Mouse (Mus musculus) midbrain, postnatal 0 days (tissue): ENCODE data around the gene Vmn1r201. TPM values are rescaled to one million over a fixed set of nuclear protein-coding genes. Genes with fewer than 3 reads are reported as not detected.

Experiments used
- ATAC-seq: fragments of 200-750 bp; cut with Nextera tagmentation; 2 replicates; pipeline ENCODE4 v1.8.0; 2017; ENCODE audit warnings: moderate number of reproducible peaks, mild to moderate bottlenecking, moderate TSS enrichment, moderate library complexity; ENCODE audit not compliant: low FRiP score
- DNase-seq: peaks from one replicate; pipeline ENCODE4 v3.0.0-alpha.2; 2015; ENCODE audit warnings: low spot score
- H3K27ac ChIP-seq: fragments of 300-500 bp; sonication (generic); 2 replicates; pipeline ENCODE4 v1.5.1; 2014; ENCODE audit warnings: low read depth, mild to moderate bottlenecking, low read length, mixed read lengths
- H3K27me3 ChIP-seq: fragments of 300-500 bp; sonication (generic); 2 replicates; pipeline ENCODE4 v1.6.1; 2014; ENCODE audit warnings: low read length, control low read depth, mixed read lengths; ENCODE audit not compliant: insufficient read depth
- H3K36me3 ChIP-seq: fragments of 300-500 bp; sonication (generic); 2 replicates; pipeline ENCODE4 v1.6.1; 2014; ENCODE audit warnings: low read length, control low read depth, mixed read lengths; ENCODE audit not compliant: insufficient read depth
- H3K4me1 ChIP-seq: fragments of 300-500 bp; sonication (generic); 2 replicates; pipeline ENCODE4 v1.6.1; 2014; ENCODE audit warnings: mild to moderate bottlenecking, control low read depth, antibody characterized with exemption, low read length, mixed read lengths; ENCODE audit not compliant: insufficient read depth
- H3K4me2 ChIP-seq: fragments of 300-500 bp; sonication (generic); 2 replicates; pipeline ENCODE4 v1.6.1; 2014; ENCODE audit warnings: low read depth, mild to moderate bottlenecking, low read length, mixed read lengths; ENCODE audit not compliant: poor library complexity, severe bottlenecking
- H3K4me3 ChIP-seq: fragments of 300-500 bp; sonication (generic); 2 replicates; pipeline ENCODE4 v1.5.1; 2014; ENCODE audit warnings: low read depth, mild to moderate bottlenecking, low read length, moderate library complexity
- H3K9ac ChIP-seq: fragments of 300-500 bp; sonication (generic); replicated peaks from 2 replicates; pipeline ENCODE4 v1.6.1; 2014; ENCODE audit warnings: mild to moderate bottlenecking, low read length, moderate library complexity, mixed read lengths; ENCODE audit not compliant: poor library complexity, severe bottlenecking
- H3K9me3 ChIP-seq: fragments of 300-500 bp; sonication (generic); 2 replicates; pipeline ENCODE4 v1.6.1; 2016; ENCODE audit warnings: low read length, control low read depth
- CTCF ChIP-seq: IDR thresholded peaks from 2 replicates; pipeline ENCODE4 v1.5.1; 2016; ENCODE audit warnings: antibody characterized with exemption, mild to moderate bottlenecking
- WGBS: fragments of 180-500 bp; shearing (Covaris S2); extraction: QIAGEN DNeasy Blood & Tissue Kit; methylation state at CpG from one replicate; pipeline ENCODE4 v1.1.7; 2014; 5-methylcytosine and 5-hydroxymethylcytosine counted together
- polyA plus RNA-seq: library from polyadenylated mRNA; unstranded; fragments of >200 nt; fragmentation: Nextera tagmentation; extraction: Ambion mirVana; gene quantifications from 2 replicates; pipeline ENCODE4 v1.2.1, GENCODE M21; 2015
- total RNA-seq: library from RNA; depleted of rRNA; stranded (reverse); fragments of >200 nt; gene quantifications from 2 replicates; pipeline ENCODE4 v1.2.3, GENCODE M21; 2014; rRNA removed

Vmn1r201 gene
- not detected in 2 replicates for total RNA-seq
- not detected in 2 replicates for polyA plus RNA-seq

- no peaks in the 10 kb centered on the region for H3K27me3 ChIP-seq
- no peak for DNase-seq
- H3K4me2 ChIP-seq, result no peak within 1 kb of the TSS
- H3K9ac ChIP-seq, result no peak within 1 kb of the TSS
- TF ChIP-seq CTCF, result no peak
- no peak within 1 kb of the TSS for H3K4me3 ChIP-seq
- no peak within 1 kb of the TSS for H3K27ac ChIP-seq
- H3K36me3 ChIP-seq, result no peaks in the 10 kb centered on the region
- no peaks in the 10 kb centered on the region for H3K9me3 ChIP-seq
- ATAC-seq, result no peak
- WGBS, result 72% methylated on average over 1 of the region's 1 CpGs
- no peaks in the 10 kb centered on the region for H3K4me1 ChIP-seq
Observed at GRCm38 (mm10) chr13:22471623-22472022, at the start of gene Vmn1r201. Gene Vmn1r201, plus strand, starts transcription at chr13:22471923.

- DNase-seq, result no peak
- Histone ChIP-seq H3K4me3 (no peak overlapping the region), H3K4me1 (no peaks in the 10 kb centered on the region), H3K27ac (no peak overlapping the region), H3K4me2 (no peak overlapping the region), H3K9me3 (no peaks in the 10 kb centered on the region), H3K9ac (no peak overlapping the region), H3K27me3 (no peaks in the 10 kb centered on the region), H3K36me3 (no peaks in the 10 kb centered on the region)
- no peak for TF ChIP-seq CTCF
- no peak for ATAC-seq
Observed at GRCm38 (mm10) chr13:22455145-22455544, 16.6 kb upstream of the Vmn1r201 start.

DNA sequence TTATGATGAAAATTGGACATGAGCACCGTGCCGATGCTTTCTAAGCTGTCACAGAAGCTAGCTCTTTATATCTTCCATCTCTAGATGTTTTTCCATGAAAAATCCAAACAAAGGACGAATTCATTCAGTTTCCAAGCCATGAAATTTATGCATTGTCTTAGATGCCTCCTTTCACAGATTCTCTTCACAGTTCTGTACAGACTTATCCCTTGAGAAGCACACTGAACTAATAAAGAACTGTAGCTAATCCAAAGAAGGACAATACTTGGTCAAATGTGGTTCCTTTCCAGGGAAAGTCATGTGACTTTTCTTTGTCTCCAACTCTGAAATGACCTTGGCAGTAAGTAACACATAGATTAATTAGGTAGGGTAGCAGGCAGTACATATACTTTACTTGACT lies 30.7 kb downstream of the Vmn1r201 start:
- no peak for TF ChIP-seq CTCF
- Histone ChIP-seq H3K27me3 (no peaks in the 10 kb centered on the region), H3K4me1 (no peaks in the 10 kb centered on the region), H3K4me3 (no peak overlapping the region), H3K27ac (no peak overlapping the region), H3K9ac (no peak overlapping the region), H3K4me2 (no peak overlapping the region), H3K36me3 (no peaks in the 10 kb centered on the region), H3K9me3 (no peaks in the 10 kb centered on the region)
- DNase-seq (no peak), ATAC-seq (no peak)
- WGBS, result 19% methylated on average over 3 of the region's 3 CpGs

- Histone ChIP-seq H3K9me3 (no peaks in the 10 kb centered on the region), H3K9ac (no peak within 1 kb of the TSS), H3K27me3 (no peaks in the 10 kb centered on the region), H3K4me1 (no peaks in the 10 kb centered on the region), H3K4me3 (no peak within 1 kb of the TSS), H3K27ac (no peak within 1 kb of the TSS), H3K36me3 (no peaks in the 10 kb centered on the region), H3K4me2 (no peak within 1 kb of the TSS)
- no peak for ATAC-seq
- DNase-seq, result no peak
- TF ChIP-seq CTCF, result no peak
Observed at GRCm38 (mm10) chr13:22505281-22505680, 33.6 kb downstream of the Vmn1r201 start, which contains the start of gene Vmn1r202. Gene Vmn1r202, minus strand, starts transcription at chr13:22505381.

GRCm38 (mm10) chr13:22517814-22518213 lies 46.1 kb downstream of the Vmn1r201 start, which contains the start of gene Vmn1r203:
Gene Vmn1r203, plus strand, starts transcription at chr13:22518114.
- TF ChIP-seq CTCF, result no peak
- Histone ChIP-seq H3K4me2 (no peak within 1 kb of the TSS), H3K4me1 (no peaks in the 10 kb centered on the region), H3K27ac (no peak within 1 kb of the TSS), H3K9ac (no peak within 1 kb of the TSS), H3K9me3 (no peaks in the 10 kb centered on the region), H3K27me3 (no peaks in the 10 kb centered on the region), H3K36me3 (no peaks in the 10 kb centered on the region), H3K4me3 (no peak within 1 kb of the TSS)
- no peak for ATAC-seq
- DNase-seq, result no peak

Other genes with a start within 250 kb of the Vmn1r201 start
- gene Vmn1r193, start 248.8 kb upstream of the Vmn1r201 start, total RNA-seq, result not detected in 2 replicates
- not detected in 2 replicates for gene Vmn1r193, start 248.8 kb upstream of the Vmn1r201 start, polyA plus RNA-seq
- gene Vmn1r194, start 227.7 kb upstream of the Vmn1r201 start, total RNA-seq, result not detected in 2 replicates
- not detected in 2 replicates for gene Vmn1r194, start 227.7 kb upstream of the Vmn1r201 start, polyA plus RNA-seq
- gene Vmn1r195, start 201.4 kb upstream of the Vmn1r201 start, total RNA-seq, result not detected in 2 replicates
- gene Vmn1r195, start 201.4 kb upstream of the Vmn1r201 start, polyA plus RNA-seq, result not detected in 2 replicates
- not detected in 2 replicates for gene Vmn1r196, start 182.0 kb upstream of the Vmn1r201 start, total RNA-seq
- not detected in 2 replicates for gene Vmn1r196, start 182.0 kb upstream of the Vmn1r201 start, polyA plus RNA-seq
- gene Vmn1r197, start 147.3 kb upstream of the Vmn1r201 start, total RNA-seq, result not detected in 2 replicates
- not detected in 2 replicates for gene Vmn1r197, start 147.3 kb upstream of the Vmn1r201 start, polyA plus RNA-seq
- not detected in 2 replicates for gene Vmn1r198, start 121.6 kb upstream of the Vmn1r201 start, total RNA-seq
- not detected in 2 replicates for gene Vmn1r198, start 121.6 kb upstream of the Vmn1r201 start, polyA plus RNA-seq
- not detected in 2 replicates for gene Vmn1r199, start 92.1 kb upstream of the Vmn1r201 start, total RNA-seq
- gene Vmn1r199, start 92.1 kb upstream of the Vmn1r201 start, polyA plus RNA-seq, result not detected in 2 replicates
- not detected in 2 replicates for gene Vmn1r200, start 81.5 kb upstream of the Vmn1r201 start, total RNA-seq
- gene Vmn1r200, start 81.5 kb upstream of the Vmn1r201 start, polyA plus RNA-seq, result not detected in 2 replicates
- gene Vmn1r202, start 33.5 kb downstream of the Vmn1r201 start, total RNA-seq, result not detected in 2 replicates
- not detected in 2 replicates for gene Vmn1r202, start 33.5 kb downstream of the Vmn1r201 start, polyA plus RNA-seq
- gene Vmn1r203, start 46.2 kb downstream of the Vmn1r201 start, total RNA-seq, result not detected in 2 replicates
- gene Vmn1r203, start 46.2 kb downstream of the Vmn1r201 start, polyA plus RNA-seq, result not detected in 2 replicates
- gene Vmn1r204, start 81.3 kb downstream of the Vmn1r201 start, total RNA-seq, result not detected in 2 replicates
- gene Vmn1r204, start 81.3 kb downstream of the Vmn1r201 start, polyA plus RNA-seq, result not detected in 2 replicates
- not detected in 2 replicates for gene Vmn1r205, start 121.1 kb downstream of the Vmn1r201 start, total RNA-seq
- not detected in 2 replicates for gene Vmn1r205, start 121.1 kb downstream of the Vmn1r201 start, polyA plus RNA-seq
- not detected in 2 replicates for gene Vmn1r206, start 152.3 kb downstream of the Vmn1r201 start, total RNA-seq
- not detected in 2 replicates for gene Vmn1r206, start 152.3 kb downstream of the Vmn1r201 start, polyA plus RNA-seq